Mouse (Mus musculus) intestine, postnatal 0 days (tissue): ENCODE results near the gene Pacsin1. TPM values are rescaled to one million over a fixed set of nuclear protein-coding genes. Genes with fewer than 3 reads are reported as not detected.

ENCODE experiments used
- ATAC-seq: fragments of 200-750 bp; cut with Nextera tagmentation; 2 replicates; pipeline ENCODE4 v1.8.0; 2017; ENCODE audit warnings: mild to moderate bottlenecking, moderate TSS enrichment, moderate library complexity
- H3K27ac ChIP-seq: fragments of 300-500 bp; sonication (generic); 2 replicates; pipeline ENCODE4 v1.5.1; 2014; ENCODE audit warnings: mild to moderate bottlenecking, low read depth, low read length, moderate library complexity
- H3K27me3 ChIP-seq: fragments of 300-500 bp; sonication (generic); replicated peaks from 2 replicates; pipeline ENCODE4 v1.6.1; 2014; ENCODE audit warnings: low read length, mixed read lengths; ENCODE audit not compliant: control insufficient read depth, insufficient read depth
- H3K36me3 ChIP-seq: fragments of 300-500 bp; sonication (generic); 2 replicates; pipeline ENCODE4 v1.6.1; 2014; ENCODE audit warnings: mild to moderate bottlenecking, moderate library complexity; ENCODE audit not compliant: control insufficient read depth, insufficient read depth
- H3K4me1 ChIP-seq: fragments of 300-500 bp; sonication (generic); replicated peaks from 2 replicates; pipeline ENCODE4 v1.6.1; 2014; ENCODE audit warnings: antibody characterized with exemption, low read length, mixed read lengths; ENCODE audit not compliant: control insufficient read depth, insufficient read depth
- H3K4me2 ChIP-seq: fragments of 300-500 bp; sonication (generic); replicated peaks from 2 replicates; pipeline ENCODE4 v1.6.1; 2014; ENCODE audit warnings: low read depth, mild to moderate bottlenecking, moderate library complexity
- H3K4me3 ChIP-seq: fragments of 300-500 bp; sonication (generic); 2 replicates; pipeline ENCODE4 v1.5.1; 2014; ENCODE audit warnings: low read depth, low read length
- H3K9ac ChIP-seq: fragments of 300-500 bp; sonication (generic); 2 replicates; pipeline ENCODE4 v1.6.1; 2014; ENCODE audit warnings: mild to moderate bottlenecking, low read depth, low read length
- H3K9me3 ChIP-seq: fragments of 300-500 bp; sonication (generic); 2 replicates; pipeline ENCODE4 v1.6.1; 2016; ENCODE audit warnings: mixed run types; ENCODE audit not compliant: control insufficient read depth
- CTCF ChIP-seq: sonication (generic); IDR thresholded peaks from 2 replicates; pipeline ENCODE4 v1.5.1; 2016; ENCODE audit warnings: low read depth, mild to moderate bottlenecking, control low read depth, antibody characterized with exemption, moderate library complexity
- WGBS: fragments of 180-500 bp; shearing (Covaris S2); extraction: QIAGEN DNeasy Blood & Tissue Kit; methylation state at CpG from one replicate; pipeline ENCODE4 v1.1.7; 2014; 5-methylcytosine and 5-hydroxymethylcytosine counted together
- polyA plus RNA-seq: library from polyadenylated mRNA; unstranded; fragments of >200 nt; fragmentation: Nextera tagmentation; extraction: Ambion mirVana; gene quantifications from 2 replicates; pipeline ENCODE4 v1.2.1, GENCODE M21; 2015

Pacsin1 gene
- polyA plus RNA-seq, 1 experiment from 2014 or later: 1.4 TPM

DNA sequence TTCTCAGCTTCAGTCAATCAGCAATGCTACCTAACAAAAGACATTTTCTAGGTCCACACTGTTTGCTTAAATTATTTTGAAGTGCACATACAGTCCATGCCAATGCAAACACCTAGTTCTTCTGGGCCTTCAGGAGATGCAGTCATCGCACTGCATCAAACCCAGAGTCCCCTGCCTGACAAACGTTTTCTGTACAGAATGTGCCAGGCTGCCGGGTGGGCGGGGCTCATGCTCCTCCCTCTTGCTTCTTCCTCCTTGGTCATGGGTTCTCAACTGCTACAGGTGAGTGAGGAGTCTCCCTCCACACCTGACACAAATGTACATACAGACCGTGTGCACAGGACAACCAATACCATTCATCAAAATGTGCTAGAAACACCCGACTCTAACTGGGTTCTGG, 104.9 kb downstream of the Pacsin1 start:
- H3K4me2 ChIP-seq: no peak overlapping the region
- H3K9ac ChIP-seq: 0 out of 2 replicates have a peak overlapping the region, but pooled peaks have one; percentile 17
- WGBS: 56% methylated on average over 6 of the region's 6 CpGs
- H3K27ac ChIP-seq: no peak overlapping the region
- H3K36me3 ChIP-seq: peaks cover 24% of the 10 kb centered on the region
- no peaks in the 10 kb centered on the region for H3K4me1 ChIP-seq
- no peak overlapping the region for H3K4me3 ChIP-seq
- no peaks in the 10 kb centered on the region for H3K27me3 ChIP-seq
- peak; percentile 34; the same call in 1 of the 2 replicates for ATAC-seq
- TF ChIP-seq CTCF: no peak
- H3K9me3 ChIP-seq: no peaks in the 10 kb centered on the region; the same call in 1 of the 2 replicates

Other genes with a start within 250 kb of the Pacsin1 start
- 0.47 TPM in 2 replicates for gene Grm4, start 134.1 kb upstream of the Pacsin1 start, polyA plus RNA-seq
- 108 and 116 TPM in 2 replicates for gene Hmga1, start 99.0 kb upstream of the Pacsin1 start, polyA plus RNA-seq
- 80.3 and 83.0 TPM in 2 replicates for gene AI413582, start 89.8 kb upstream of the Pacsin1 start, polyA plus RNA-seq
- 43.3 and 43.4 TPM in 2 replicates for gene Nudt3, start 32.0 kb upstream of the Pacsin1 start, polyA plus RNA-seq
- gene RPS10-NUDT3, start 20.3 kb upstream of the Pacsin1 start, polyA plus RNA-seq: not detected in 2 replicates
- 591 and 603 TPM in 2 replicates for gene Rps10, start 18.8 kb upstream of the Pacsin1 start, polyA plus RNA-seq
- 8.9 and 9.9 TPM in 2 replicates for gene Spdef, start 73.4 kb downstream of the Pacsin1 start, polyA plus RNA-seq
- 27.4 and 29.5 TPM in 2 replicates for gene D17Wsu92e, start 165.1 kb downstream of the Pacsin1 start, polyA plus RNA-seq
- 156 and 160 TPM in 2 replicates for gene Snrpc, start 182.6 kb downstream of the Pacsin1 start, polyA plus RNA-seq
- 1.4 and 1.6 TPM in 2 replicates for gene Uhrf1bp1, start 200.9 kb downstream of the Pacsin1 start, polyA plus RNA-seq